Mouse (Mus musculus) forebrain, embryonic 16.5 days (tissue): ENCODE results near the gene Dock1. TPM values are rescaled to one million over a fixed set of nuclear protein-coding genes. Genes with fewer than 3 reads are reported as not detected.
A peak's percentile ranks its signal among the peaks of the same experiment; 100 is the strongest.

Experiments
- ATAC-seq: fragments of 200-750 bp; cut with Nextera tagmentation; 2 replicates; pipeline ENCODE4 v1.8.0; 2017; ENCODE audit warnings: mild to moderate bottlenecking, moderate library complexity
- H3K27ac ChIP-seq: fragments of 300-500 bp; sonication (generic); 2 replicates; pipeline ENCODE4 v1.5.1; 2014; ENCODE audit warnings: low read length, control low read depth
- H3K27me3 ChIP-seq: fragments of 300-500 bp; sonication (generic); replicated peaks from 2 replicates; pipeline ENCODE4 v1.6.1; 2014; ENCODE audit warnings: low read length; ENCODE audit not compliant: control insufficient read depth, insufficient read depth
- H3K36me3 ChIP-seq: fragments of 300-500 bp; sonication (generic); 2 replicates; pipeline ENCODE4 v1.6.1; 2014; ENCODE audit not compliant: control insufficient read depth, insufficient read depth
- H3K4me1 ChIP-seq: fragments of 300-500 bp; sonication (generic); replicated peaks from 2 replicates; pipeline ENCODE4 v1.6.1; 2014; ENCODE audit warnings: low read length; ENCODE audit not compliant: control insufficient read depth, insufficient read depth
- H3K4me2 ChIP-seq: fragments of 300-500 bp; sonication (generic); 2 replicates; pipeline ENCODE4 v1.6.1; 2014; ENCODE audit warnings: mild to moderate bottlenecking, low read length, control low read depth
- H3K4me3 ChIP-seq: fragments of 300-500 bp; sonication (generic); replicated peaks from 2 replicates; pipeline ENCODE4 v1.5.1; 2014; ENCODE audit warnings: mild to moderate bottlenecking, low read length, control low read depth
- H3K9ac ChIP-seq: fragments of 300-500 bp; sonication (generic); replicated peaks from 2 replicates; pipeline ENCODE4 v1.6.1; 2014; ENCODE audit warnings: low read depth, low read length, control low read depth
- H3K9me3 ChIP-seq: fragments of 300-500 bp; sonication (generic); 2 replicates; pipeline ENCODE4 v1.6.1; 2016; ENCODE audit warnings: low read length; ENCODE audit not compliant: control insufficient read depth
- WGBS: fragments of 180-500 bp; shearing (Covaris S2); extraction: QIAGEN DNeasy Blood & Tissue Kit; methylation state at CpG from one replicate; pipeline ENCODE4 v1.1.7; 2014; 5-methylcytosine and 5-hydroxymethylcytosine counted together
- polyA plus RNA-seq: library from polyadenylated mRNA; unstranded; fragments of >200 nt; fragmentation: Nextera tagmentation; extraction: Ambion mirVana; gene quantifications from 2 replicates; pipeline ENCODE4 v1.2.1, GENCODE M21; 2015

Gene Dock1
- polyA plus RNA-seq, 1 experiment from 2014 or later = 7.7 TPM

DNA sequence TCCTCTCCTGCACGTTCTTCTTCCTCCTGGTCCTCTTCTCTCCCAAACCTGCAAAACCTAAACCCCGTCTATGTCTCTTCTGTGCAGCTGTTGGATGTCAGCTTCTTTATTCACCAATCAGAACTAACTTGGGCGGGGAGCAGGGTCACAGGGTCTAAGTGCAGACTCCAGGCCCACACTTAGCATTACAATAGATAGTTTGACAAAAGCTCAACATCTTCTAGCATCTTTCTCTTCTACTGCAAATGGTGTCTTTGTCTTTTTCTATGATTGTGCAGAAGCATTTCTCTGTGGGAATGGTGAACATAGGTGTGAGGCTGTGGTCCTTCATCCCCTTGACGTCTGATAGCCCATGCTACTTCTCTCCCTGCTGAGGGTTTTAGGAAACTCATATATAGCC is 91.3 kb downstream of the Dock1 start:
- 77% methylated on average over 4 of the region's 4 CpGs for WGBS

GRCm38 (mm10) chr7:134765130-134765529 is 94.7 kb downstream of the Dock1 start:
- Histone ChIP-seq H3K4me1 (no peaks in the 10 kb centered on the region), H3K27ac (no peak overlapping the region)
- no peak for ATAC-seq

More for the DNA sequence above, 91.3 kb downstream of the Dock1 start:
- Histone ChIP-seq H3K4me1 (no peaks in the 10 kb centered on the region), H3K27me3 (no peaks in the 10 kb centered on the region), H3K4me2 (no peak overlapping the region), H3K4me3 (no peak overlapping the region), H3K9ac (no peak overlapping the region), H3K27ac (no peak overlapping the region), H3K36me3 (no peaks in the 10 kb centered on the region), H3K9me3 (no peaks in the 10 kb centered on the region)
- ATAC-seq = no peak

DNA sequence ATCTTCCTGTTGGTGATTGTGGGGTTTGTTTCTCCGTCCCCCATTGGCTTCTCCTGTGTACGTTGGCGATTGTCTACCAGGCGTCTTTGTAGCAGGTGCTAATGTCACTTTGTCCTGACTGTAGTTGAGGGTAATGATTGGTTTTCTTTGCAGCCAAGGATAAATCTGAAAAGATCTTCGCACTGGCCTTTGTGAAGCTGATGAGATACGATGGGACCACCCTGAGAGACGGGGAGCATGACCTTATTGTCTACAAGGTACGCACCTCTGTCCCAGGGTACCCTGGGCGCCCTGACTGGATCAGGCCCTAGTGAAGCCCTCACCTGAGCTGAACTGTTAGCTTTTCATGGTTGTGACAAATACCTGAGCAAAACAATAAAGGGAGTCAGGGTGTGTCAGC is 100.9 kb downstream of the Dock1 start:
- no peak overlapping the region for H3K9ac ChIP-seq
- no peaks in the 10 kb centered on the region for H3K27me3 ChIP-seq
- no peaks in the 10 kb centered on the region for H3K9me3 ChIP-seq
- no peak for ATAC-seq
- peaks cover 29% of the 10 kb centered on the region for H3K4me1 ChIP-seq
- no peaks in the 10 kb centered on the region for H3K36me3 ChIP-seq
- H3K4me2 ChIP-seq = no peak overlapping the region
- H3K4me3 ChIP-seq = no peak overlapping the region
- no peak overlapping the region for H3K27ac ChIP-seq
- 96% methylated on average over 9 of the region's 9 CpGs for WGBS

More at GRCm38 (mm10) chr7:134765130-134765529, 94.7 kb downstream of the Dock1 start:
- Histone ChIP-seq H3K9me3 (no peaks in the 10 kb centered on the region), H3K27me3 (no peaks in the 10 kb centered on the region), H3K9ac (no peak overlapping the region), H3K4me3 (no peak overlapping the region), H3K4me2 (no peak overlapping the region), H3K36me3 (no peaks in the 10 kb centered on the region)
- WGBS = 90% methylated on average over 13 of the region's 13 CpGs

DNA sequence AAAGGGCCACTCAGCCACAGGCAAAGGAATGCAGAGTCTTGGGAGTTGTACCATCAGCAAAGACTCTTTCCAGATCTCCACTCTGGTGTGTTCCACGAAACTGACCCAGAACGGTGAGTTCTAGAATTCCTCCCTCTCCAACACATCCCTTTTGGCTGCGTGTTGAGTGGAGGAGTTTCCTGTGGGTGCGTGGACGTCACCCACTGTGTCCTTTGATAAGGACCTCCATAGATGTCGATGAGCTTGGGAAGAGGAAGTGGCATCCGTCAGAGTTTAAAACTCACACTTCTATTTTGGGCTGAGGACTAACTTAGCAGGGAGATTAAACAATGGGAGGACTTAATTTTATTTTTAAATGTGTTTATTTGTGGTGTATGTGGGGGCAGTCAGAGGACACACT is 101.9 kb downstream of the Dock1 start:
- no peak overlapping the region for H3K4me2 ChIP-seq
- no peak overlapping the region for H3K4me3 ChIP-seq
- no peak for ATAC-seq
- H3K27ac ChIP-seq = no peak overlapping the region
- H3K9ac ChIP-seq = no peak overlapping the region
- H3K36me3 ChIP-seq = no peaks in the 10 kb centered on the region
- WGBS = 95% methylated on average over 7 of the region's 7 CpGs
- H3K27me3 ChIP-seq = no peaks in the 10 kb centered on the region
- no peaks in the 10 kb centered on the region for H3K9me3 ChIP-seq
- H3K4me1 ChIP-seq = peaks cover 29% of the 10 kb centered on the region

- no peak for ATAC-seq
- Histone ChIP-seq H3K9me3 (no peaks in the 10 kb centered on the region), H3K4me1 (peaks cover 29% of the 10 kb centered on the region), H3K4me2 (no peak overlapping the region), H3K36me3 (no peaks in the 10 kb centered on the region), H3K4me3 (no peak overlapping the region), H3K9ac (no peak overlapping the region), H3K27me3 (no peaks in the 10 kb centered on the region), H3K27ac (no peak overlapping the region)
- WGBS = 80% methylated on average over 15 of the region's 15 CpGs
These were observed 102.6 kb downstream of the Dock1 start for GRCm38 (mm10) chr7:134772867-134773590.

- Histone ChIP-seq H3K9ac (no peak overlapping the region), H3K4me2 (no peak overlapping the region), H3K36me3 (no peaks in the 10 kb centered on the region), H3K27me3 (no peaks in the 10 kb centered on the region), H3K4me3 (no peak overlapping the region), H3K4me1 (peaks cover 29% of the 10 kb centered on the region), H3K9me3 (no peaks in the 10 kb centered on the region), H3K27ac (peak overlapping the region; percentile 49)
- ATAC-seq = peak; percentile 19; the same call in 1 of the 2 replicates
- WGBS = 60% methylated on average over 6 of the region's 6 CpGs
These were observed 103.4 kb downstream of the Dock1 start for GRCm38 (mm10) chr7:134773761-134774415.

- ATAC-seq = peak; percentile 87
- no peak overlapping the region for H3K4me3 ChIP-seq
- H3K9ac ChIP-seq = no peak overlapping the region
- no peaks in the 10 kb centered on the region for H3K9me3 ChIP-seq
- 16% methylated on average over 6 of the region's 6 CpGs for WGBS
- peak overlapping the region; percentile 29 for H3K4me2 ChIP-seq
- no peaks in the 10 kb centered on the region for H3K27me3 ChIP-seq
- H3K4me1 ChIP-seq = peaks cover 29% of the 10 kb centered on the region
- peak overlapping the region; percentile 49 for H3K27ac ChIP-seq
- no peaks in the 10 kb centered on the region for H3K36me3 ChIP-seq
These were observed 104.2 kb downstream of the Dock1 start for GRCm38 (mm10) chr7:134774468-134775162.

GRCm38 (mm10) chr7:134775671-134776070 is 105.2 kb downstream of the Dock1 start:
- no peak overlapping the region for H3K4me3 ChIP-seq
- no peak overlapping the region for H3K9ac ChIP-seq
- H3K36me3 ChIP-seq = no peaks in the 10 kb centered on the region
- no peak overlapping the region for H3K4me2 ChIP-seq
- ATAC-seq = no peak
- no peak overlapping the region for H3K27ac ChIP-seq
- no peaks in the 10 kb centered on the region for H3K9me3 ChIP-seq
- H3K27me3 ChIP-seq = no peaks in the 10 kb centered on the region
- 51% methylated on average over 10 of the region's 10 CpGs for WGBS
- H3K4me1 ChIP-seq = peaks cover 29% of the 10 kb centered on the region

DNA sequence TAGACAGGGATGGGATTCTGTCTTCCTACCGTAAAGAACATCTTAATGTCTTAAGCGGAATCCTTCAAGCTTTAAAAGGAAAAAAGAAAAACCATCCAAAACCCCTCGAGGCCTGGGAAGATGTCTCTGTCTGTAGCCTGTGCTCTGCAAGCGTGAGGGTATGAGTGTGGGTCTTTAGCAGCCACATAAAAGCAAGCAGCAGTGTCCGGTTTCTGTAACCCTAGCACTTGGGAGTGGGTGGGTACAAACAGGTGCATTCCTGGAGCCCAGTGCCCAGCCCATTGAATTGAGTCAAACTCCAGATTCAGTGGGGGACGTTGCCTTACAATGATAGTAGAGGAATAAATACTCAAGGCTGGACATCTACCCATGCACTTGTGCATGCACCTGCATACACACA is 105.9 kb downstream of the Dock1 start:
- H3K27me3 ChIP-seq = no peaks in the 10 kb centered on the region
- no peak overlapping the region for H3K9ac ChIP-seq
- ATAC-seq = no peak
- H3K9me3 ChIP-seq = no peaks in the 10 kb centered on the region
- H3K4me3 ChIP-seq = no peak overlapping the region
- H3K4me2 ChIP-seq = no peak overlapping the region
- WGBS = 79% methylated on average over 6 of the region's 6 CpGs
- H3K27ac ChIP-seq = no peak overlapping the region
- H3K36me3 ChIP-seq = no peaks in the 10 kb centered on the region
- H3K4me1 ChIP-seq = peaks cover 29% of the 10 kb centered on the region
